Mouse (Mus musculus) liver (tissue): ENCODE data around the gene L3mbtl1.

Experiments
- DNase-seq: peaks from one replicate; pipeline ENCODE4 v3.0.0-alpha.2; 2020; ENCODE audit warnings: mixed read lengths

Gene L3mbtl1

GRCm38 (mm10) chr2:162946964-162947363 is 3.7 kb downstream of the L3mbtl1 start:
- DNase-seq = no peak

GRCm38 (mm10) chr2:162947736-162948135 is 4.5 kb downstream of the L3mbtl1 start:
- peak; percentile 58 for DNase-seq

- peak; percentile 34 for DNase-seq
Measured at GRCm38 (mm10) chr2:162948221-162948620, 4.9 kb downstream of the L3mbtl1 start.

GRCm38 (mm10) chr2:162950776-162951175 is 7.5 kb downstream of the L3mbtl1 start:
- DNase-seq = no peak

GRCm38 (mm10) chr2:162956843-162957242 is 13.6 kb downstream of the L3mbtl1 start:
- no peak for DNase-seq

GRCm38 (mm10) chr2:162961321-162961720 is 18.0 kb downstream of the L3mbtl1 start:
- DNase-seq = no peak

GRCm38 (mm10) chr2:162966734-162967133 is 23.5 kb downstream of the L3mbtl1 start:
- DNase-seq = no peak

- DNase-seq = peak; percentile 39
Measured at GRCm38 (mm10) chr2:162968357-162968756, 25.1 kb downstream of the L3mbtl1 start.

- DNase-seq = no peak
Measured at GRCm38 (mm10) chr2:162969101-162969500, 25.8 kb downstream of the L3mbtl1 start.

- no peak for DNase-seq
Measured at GRCm38 (mm10) chr2:162970896-162971295, 27.6 kb downstream of the L3mbtl1 start.

- no peak for DNase-seq
Measured at GRCm38 (mm10) chr2:162972752-162973151, 29.5 kb downstream of the L3mbtl1 start.

GRCm38 (mm10) chr2:162973206-162973605 is 29.9 kb downstream of the L3mbtl1 start:
- DNase-seq = no peak

GRCm38 (mm10) chr2:162973637-162974036 is 30.4 kb downstream of the L3mbtl1 start:
- no peak for DNase-seq

- DNase-seq = no peak
Measured at GRCm38 (mm10) chr2:162975157-162975775, 32.0 kb downstream of the L3mbtl1 start.

GRCm38 (mm10) chr2:162976001-162976400 is 32.7 kb downstream of the L3mbtl1 start:
- DNase-seq = no peak

- DNase-seq = no peak
Measured at GRCm38 (mm10) chr2:162984381-162984780, 41.1 kb downstream of the L3mbtl1 start.

GRCm38 (mm10) chr2:162985923-162986322 is 42.7 kb downstream of the L3mbtl1 start:
- DNase-seq = peak; percentile 30

GRCm38 (mm10) chr2:162986764-162987163 is 43.5 kb downstream of the L3mbtl1 start:
- DNase-seq = no peak

GRCm38 (mm10) chr2:162987218-162987617 is 43.9 kb downstream of the L3mbtl1 start, which contains the start of gene Sgk2:
Gene Sgk2 (plus strand): TSS chr2:162987330.
- DNase-seq = peak; percentile 58

GRCm38 (mm10) chr2:162988235-162988634 is 45.0 kb downstream of the L3mbtl1 start:
- no peak for DNase-seq

- no peak for DNase-seq
Measured at GRCm38 (mm10) chr2:162991394-162992083, 48.3 kb downstream of the L3mbtl1 start.

GRCm38 (mm10) chr2:162992084-162992437 is 48.8 kb downstream of the L3mbtl1 start:
- DNase-seq = no peak

- no peak for DNase-seq
Measured at GRCm38 (mm10) chr2:162993881-162994616, 50.8 kb downstream of the L3mbtl1 start.
